18 mouse cellular contexts compared by ENCODE assay signal in genomic region chr3:65187833-65188698, GRCm38 (mm10).
DNase-seq lines count a peak whose midpoint lies in the region; ATAC-seq and TF ChIP-seq lines count a peak whose summit lies in the region.
"Had no signal": no experiment of that assay in that cellular context is flagged by ENCODE, and none has a peak within 500 bp of the region (broad histone marks: within the 10 kb centered on the region; RNA-seq: fewer than 3 reads in every experiment).

No protein-coding gene starts in this region.

- no peaks in the 10 kb centered on the region for H3K9me3 ChIP-seq in forebrain, embryonic 14.5 days (replicated peaks; ENCODE audit: control insufficient read depth, low read length)
- no peaks in the 10 kb centered on the region for H3K9me3 ChIP-seq in forebrain, embryonic 11.5 days (ENCODE audit: control insufficient read depth, low read length)
- H3K9me3 ChIP-seq: G1E; hindbrain, embryonic 10.5 days; limb, embryonic 12.5 days; midbrain, embryonic 12.5 days had no signal

- no peaks in the 10 kb centered on the region for H3K27me3 ChIP-seq in forebrain, embryonic 14.5 days (replicated peaks; ENCODE audit: control insufficient read depth, insufficient read depth, low read length)
- H3K27me3 ChIP-seq in forebrain, embryonic 11.5 days (ENCODE audit: control insufficient read depth, insufficient read depth, low read length) = no peaks in the 10 kb centered on the region
- H3K27me3 ChIP-seq: limb, embryonic 12.5 days; midbrain, embryonic 12.5 days had no signal

- no peaks in the 10 kb centered on the region for H3K4me1 ChIP-seq in forebrain, embryonic 14.5 days (ENCODE audit: control insufficient read depth, insufficient read depth, low read length)
- H3K4me1 ChIP-seq in forebrain, embryonic 11.5 days (replicated peaks; ENCODE audit: control insufficient read depth, insufficient read depth, low read length) = no peaks in the 10 kb centered on the region
- peaks cover 2% of the 10 kb centered on the region; the same call in 1 of the 2 replicates for H3K4me1 ChIP-seq in bone marrow macrophage, adult 2 months (ENCODE audit: control insufficient read depth, insufficient read depth, low read length)
- H3K4me1 ChIP-seq: hindbrain, embryonic 10.5 days; limb, embryonic 12.5 days; midbrain, embryonic 12.5 days had no signal

- no peak overlapping the region for H3K4me3 ChIP-seq in forebrain, embryonic 14.5 days (ENCODE audit: low read depth, low read length)
- H3K4me3 ChIP-seq in forebrain, embryonic 11.5 days (ENCODE audit: low read depth, low read length) = no peak overlapping the region
- no peak overlapping the region for H3K4me3 ChIP-seq in layer of hippocampus, adult 2 months
- H3K4me3 ChIP-seq in bone marrow macrophage, adult 2 months (ENCODE audit: insufficient read depth, low read length) = peak overlapping the region; percentile 36
- peak overlapping the region; percentile 5; the same call in 1 of the 2 replicates for H3K4me3 ChIP-seq in macrophage (ENCODE audit: inconsistent target)
- H3K4me3 ChIP-seq: hindbrain, embryonic 10.5 days; limb, embryonic 12.5 days; midbrain, embryonic 12.5 days had no signal

- no peak for TF ChIP-seq POLR2A in bone marrow macrophage, adult 2 months (IDR thresholded peaks at IDR 0.05; ENCODE audit: borderline replicate concordance, low read depth, low read length)

- no peak overlapping the region for H3K4me2 ChIP-seq in forebrain, embryonic 14.5 days (ENCODE audit: low read length)
- no peak overlapping the region for H3K4me2 ChIP-seq in forebrain, embryonic 11.5 days (ENCODE audit: low read depth, low read length, severe bottlenecking)
- H3K4me2 ChIP-seq: limb, embryonic 12.5 days; midbrain, embryonic 12.5 days had no signal

- no peak overlapping the region for H3K9ac ChIP-seq in forebrain, embryonic 14.5 days (ENCODE audit: low read length)
- no peak overlapping the region for H3K9ac ChIP-seq in forebrain, embryonic 11.5 days (ENCODE audit: low read length)
- H3K9ac ChIP-seq: limb, embryonic 12.5 days; midbrain, embryonic 12.5 days had no signal

- no peaks in the 10 kb centered on the region for H3K36me3 ChIP-seq in forebrain, embryonic 14.5 days (ENCODE audit: control insufficient read depth, insufficient read depth, low read length)
- no peaks in the 10 kb centered on the region for H3K36me3 ChIP-seq in forebrain, embryonic 11.5 days (ENCODE audit: control insufficient read depth, insufficient read depth, low read length)
- H3K36me3 ChIP-seq in macrophage (ENCODE audit: inconsistent target) = no peaks in the 10 kb centered on the region
- H3K36me3 ChIP-seq: G1E; hindbrain, embryonic 10.5 days; limb, embryonic 12.5 days; midbrain, embryonic 12.5 days had no signal

- H3K27ac ChIP-seq in forebrain, embryonic 14.5 days (ENCODE audit: low read depth, low read length) = no peak overlapping the region
- no peak overlapping the region for H3K27ac ChIP-seq in forebrain, embryonic 11.5 days (ENCODE audit: low read depth, low read length)
- H3K27ac ChIP-seq in layer of hippocampus, adult 2 months = peak overlapping the region; percentile 32; the same call in 1 of the 2 replicates
- H3K27ac ChIP-seq in bone marrow macrophage, adult 2 months (ENCODE audit: insufficient read depth, low read depth, low read length) = peak overlapping the region; percentile 83
- H3K27ac ChIP-seq in macrophage = peak overlapping the region; percentile 58
- H3K27ac ChIP-seq: hindbrain, embryonic 10.5 days; limb, embryonic 12.5 days; midbrain, embryonic 12.5 days had no signal

- peak; percentile 37 for DNase-seq in forebrain, embryonic 14.5 days (ENCODE audit: low spot score)
- no peak for DNase-seq in forebrain, embryonic 11.5 days (ENCODE audit: low spot score)
- DNase-seq in layer of hippocampus, adult 2 months (ENCODE audit: low spot score in 2 of 2) = no peak
- DNase-seq in layer of hippocampus, postnatal 25 days (ENCODE audit: extremely low spot score in 1 of 2, low spot score in 1 of 2) = no peak
- no peak for DNase-seq in urinary bladder, adult 2 months (ENCODE audit: low spot score)
- DNase-seq in adrenal gland, postnatal 25 days = no peak
- DNase-seq: adrenal gland, postnatal 36 days; B cell, adult 2 months; cerebellum, adult 11-12 months; kidney, postnatal 14 days; layer of hippocampus, postnatal 36 days; thymus, postnatal 4 days had no signal

- WGBS in forebrain, embryonic 14.5 days = 46% methylated on average over 7 of the region's 7 CpGs
- 78% methylated on average over 7 of the region's 7 CpGs for WGBS in forebrain, embryonic 11.5 days
- WGBS in macrophage (ENCODE audit: missing documents) = 3% methylated on average over 7 of the region's 7 CpGs

- no peak for ATAC-seq in forebrain, embryonic 14.5 days
- no peak for ATAC-seq in forebrain, embryonic 11.5 days (replicated peaks; ENCODE audit: low FRiP score)

- TF ChIP-seq CTCF in layer of hippocampus, adult 2 months (conservative IDR thresholded peaks at IDR 0.05) = no peak
- no peak for TF ChIP-seq CTCF in bone marrow macrophage, adult 2 months (IDR thresholded peaks at IDR 0.05; ENCODE audit: low read depth, low read length)

- H3K79me2 ChIP-seq in macrophage (ENCODE audit: inconsistent target) = no peaks in the 10 kb centered on the region

Comparison
In these comparisons a context has a peak if more than half of its experiments do, and no peak if none do; other contexts are left out.
1. H3K27ac ChIP-seq: peak in layer of hippocampus, adult 2 months (single experiment), bone marrow macrophage, adult 2 months (single experiment) and macrophage (single experiment); none in forebrain, embryonic 14.5 days (single experiment) and forebrain, embryonic 11.5 days (single experiment).
2. H3K4me3 ChIP-seq: peak in bone marrow macrophage, adult 2 months (single experiment) and macrophage (single experiment); none in forebrain, embryonic 14.5 days (single experiment), forebrain, embryonic 11.5 days (single experiment) and layer of hippocampus, adult 2 months (single experiment).